Mouse (Mus musculus): ENCODE results near the gene Olfr1054. TPM values are rescaled to one million over a fixed set of nuclear protein-coding genes. Genes with fewer than 3 reads are reported as not detected.
"Not testable (repeated sequence)": the region's sequence is repeated elsewhere in the genome, so short reads cannot be mapped to it uniquely, and the experiment has no call there.

Gene Olfr1054
- not detected in 2 replicates for polyA plus RNA-seq (2014; fragmentation: Nextera tagmentation; extraction: Ambion mirVana)

DNA sequence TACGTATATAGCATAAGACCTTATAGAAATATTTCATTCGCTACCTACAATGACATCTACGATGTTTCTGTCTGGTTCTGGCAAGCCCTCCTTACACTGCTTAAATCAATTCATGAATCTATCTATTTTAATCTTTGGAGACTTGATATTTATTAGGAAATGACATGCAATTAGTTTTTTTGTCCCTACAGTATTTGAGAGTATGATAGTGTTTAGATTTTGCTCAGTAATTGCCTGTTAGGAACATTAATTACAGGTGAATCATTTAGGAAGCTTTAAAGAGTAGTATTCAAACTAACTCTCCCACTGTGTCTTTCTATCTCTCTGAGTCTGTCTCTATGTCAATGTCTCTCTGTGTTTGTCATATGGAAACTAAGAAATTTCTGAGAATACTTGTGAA is at the start of gene Olfr1054:
Gene Olfr1054 (minus strand): TSS at position 101 of the 400 bp plus-strand sequence.
- H3K9ac ChIP-seq (ENCODE audit: low read length): no peak within 1 kb of the TSS
- 83% methylated on average over 3 of the region's 3 CpGs for WGBS
- no peaks in the 10 kb centered on the region for H3K9me3 ChIP-seq (ENCODE audit: control insufficient read depth, low read length)
- no peak within 1 kb of the TSS for H3K27ac ChIP-seq (replicated peaks in 1 of 2; ENCODE audit: control insufficient read depth in 1 of 2, insufficient read depth in 1 of 2, low read depth in 2 of 2, low read length in 2 of 2)
- H3K4me1 ChIP-seq (ENCODE audit: control insufficient read depth in 2 of 2, insufficient read depth in 2 of 2, low read length in 2 of 2): no peaks in the 10 kb centered on the region
- H3K4me3 ChIP-seq (ENCODE audit: control insufficient read depth in 1 of 2, insufficient read depth in 1 of 2, low read depth in 1 of 2, low read length in 2 of 2): no peak within 1 kb of the TSS
- H3K4me2 ChIP-seq (ENCODE audit: low read length): no peak within 1 kb of the TSS
- H3K36me3 ChIP-seq (ENCODE audit: control insufficient read depth, insufficient read depth, low read length): no peaks in the 10 kb centered on the region
- ATAC-seq (ENCODE audit: insufficient number of reproducible peaks, insufficient read depth, low FRiP score, low read depth): no peak
- no peaks in the 10 kb centered on the region for H3K27me3 ChIP-seq (ENCODE audit: control insufficient read depth, insufficient read depth, low read length)

DNA sequence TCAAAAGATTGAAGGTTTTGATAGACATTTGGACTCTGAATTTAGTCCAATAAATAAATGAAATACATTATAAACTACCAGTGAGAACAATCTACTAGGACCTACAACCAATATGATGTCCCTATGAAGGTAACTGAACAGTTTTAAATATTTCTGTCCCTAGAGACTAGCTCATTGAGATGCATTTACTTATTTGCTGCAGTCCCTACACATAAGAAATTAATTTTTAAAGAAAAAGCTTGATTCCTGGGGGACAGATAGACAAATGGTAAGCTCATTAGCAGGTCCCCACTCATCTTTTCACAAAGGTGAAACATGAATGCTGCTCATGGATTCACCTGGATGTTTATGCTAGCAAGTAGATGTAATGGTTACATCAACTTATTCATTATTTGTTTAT is 43.1 kb upstream of the Olfr1054 start, which contains the start of gene Olfr1057:
Gene Olfr1057 (minus strand): TSS at position 101 of the 400 bp plus-strand sequence.
- ATAC-seq (ENCODE audit: insufficient number of reproducible peaks, insufficient read depth, low FRiP score, low read depth): no peak
- no peak within 1 kb of the TSS for H3K27ac ChIP-seq (replicated peaks in 1 of 2; ENCODE audit: control insufficient read depth in 1 of 2, insufficient read depth in 1 of 2, low read depth in 2 of 2, low read length in 2 of 2)
- no peaks in the 10 kb centered on the region for H3K27me3 ChIP-seq (ENCODE audit: control insufficient read depth, insufficient read depth, low read length)
- H3K36me3 ChIP-seq (ENCODE audit: control insufficient read depth, insufficient read depth, low read length): no peaks in the 10 kb centered on the region
- H3K4me1 ChIP-seq (ENCODE audit: control insufficient read depth in 2 of 2, insufficient read depth in 2 of 2, low read length in 2 of 2): no peaks in the 10 kb centered on the region
- H3K4me2 ChIP-seq (ENCODE audit: low read length): no peak within 1 kb of the TSS
- H3K9ac ChIP-seq (ENCODE audit: low read length): no peak within 1 kb of the TSS
- no peaks in the 10 kb centered on the region for H3K9me3 ChIP-seq (ENCODE audit: control insufficient read depth, low read length)
- H3K4me3 ChIP-seq (ENCODE audit: control insufficient read depth in 1 of 2, insufficient read depth in 1 of 2, low read depth in 1 of 2, low read length in 2 of 2): no peak within 1 kb of the TSS

DNA sequence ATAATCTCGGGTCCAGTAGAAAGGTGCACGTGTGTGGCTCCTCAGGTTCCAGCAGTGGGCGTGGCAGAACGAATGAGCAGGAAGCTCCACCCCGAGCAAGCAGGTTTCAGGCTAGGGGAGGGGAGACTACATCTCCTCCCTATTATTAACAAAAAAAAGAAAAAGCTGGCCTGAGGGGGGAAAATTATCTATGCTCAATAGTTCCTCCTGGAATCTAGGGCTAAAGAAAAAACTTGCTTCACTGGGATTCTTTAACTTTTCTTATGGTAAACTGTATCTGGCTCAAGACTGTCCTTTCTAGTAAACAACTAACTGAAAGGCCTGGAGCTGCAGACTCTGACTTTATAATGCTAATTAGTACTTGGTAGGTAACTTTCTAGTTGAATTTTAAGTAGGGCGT is 31.1 kb upstream of the Olfr1054 start:
- not testable (repeated sequence) for H3K4me3 ChIP-seq (ENCODE audit: control insufficient read depth in 1 of 2, insufficient read depth in 1 of 2, low read depth in 1 of 2, low read length in 2 of 2); H3K27me3 ChIP-seq (ENCODE audit: control insufficient read depth, insufficient read depth, low read length); H3K9me3 ChIP-seq (ENCODE audit: control insufficient read depth, low read length); H3K9ac ChIP-seq (ENCODE audit: low read length); H3K27ac ChIP-seq (replicated peaks in 1 of 2; ENCODE audit: control insufficient read depth in 1 of 2, insufficient read depth in 1 of 2, low read depth in 2 of 2, low read length in 2 of 2); H3K4me1 ChIP-seq (ENCODE audit: control insufficient read depth in 2 of 2, insufficient read depth in 2 of 2, low read length in 2 of 2); ATAC-seq (ENCODE audit: insufficient number of reproducible peaks, insufficient read depth, low FRiP score, low read depth); H3K36me3 ChIP-seq (ENCODE audit: control insufficient read depth, insufficient read depth, low read length); H3K4me2 ChIP-seq (ENCODE audit: low read length)
- no CpG with 5 or more reads among the region's 6 CpGs for WGBS

DNA sequence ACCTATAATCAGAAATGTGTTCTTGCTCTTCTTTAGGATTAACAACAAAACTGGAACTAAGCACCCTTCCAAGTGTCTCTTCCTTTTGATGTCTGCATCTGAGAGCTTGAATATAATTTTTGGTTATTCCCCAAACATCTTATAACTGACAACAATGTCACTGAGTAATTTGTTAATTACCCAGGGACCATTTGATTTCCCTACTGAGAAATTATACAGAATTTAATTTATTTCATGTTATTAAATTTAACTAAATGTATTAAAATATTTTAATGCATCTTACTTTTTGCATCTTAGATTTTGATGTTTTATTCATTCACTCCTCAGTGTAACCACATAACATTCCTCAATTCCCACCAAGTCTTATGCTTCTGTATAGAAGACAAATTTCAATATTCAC is 27.1 kb upstream of the Olfr1054 start, which contains the start of gene Olfr1056:
Gene Olfr1056 (minus strand): TSS at position 101 of the 400 bp plus-strand sequence.
- no peaks in the 10 kb centered on the region for H3K27me3 ChIP-seq (ENCODE audit: control insufficient read depth, insufficient read depth, low read length)
- no peaks in the 10 kb centered on the region for H3K9me3 ChIP-seq (ENCODE audit: control insufficient read depth, low read length)
- no peak for ATAC-seq (ENCODE audit: insufficient number of reproducible peaks, insufficient read depth, low FRiP score, low read depth)
- no peaks in the 10 kb centered on the region for H3K4me1 ChIP-seq (ENCODE audit: control insufficient read depth in 2 of 2, insufficient read depth in 2 of 2, low read length in 2 of 2)
- no peak within 1 kb of the TSS for H3K27ac ChIP-seq (replicated peaks in 1 of 2; ENCODE audit: control insufficient read depth in 1 of 2, insufficient read depth in 1 of 2, low read depth in 2 of 2, low read length in 2 of 2)
- H3K9ac ChIP-seq (ENCODE audit: low read length): no peak within 1 kb of the TSS
- no peak within 1 kb of the TSS for H3K4me3 ChIP-seq (ENCODE audit: control insufficient read depth in 1 of 2, insufficient read depth in 1 of 2, low read depth in 1 of 2, low read length in 2 of 2)
- no peak within 1 kb of the TSS for H3K4me2 ChIP-seq (ENCODE audit: low read length)
- no peaks in the 10 kb centered on the region for H3K36me3 ChIP-seq (ENCODE audit: control insufficient read depth, insufficient read depth, low read length)

DNA sequence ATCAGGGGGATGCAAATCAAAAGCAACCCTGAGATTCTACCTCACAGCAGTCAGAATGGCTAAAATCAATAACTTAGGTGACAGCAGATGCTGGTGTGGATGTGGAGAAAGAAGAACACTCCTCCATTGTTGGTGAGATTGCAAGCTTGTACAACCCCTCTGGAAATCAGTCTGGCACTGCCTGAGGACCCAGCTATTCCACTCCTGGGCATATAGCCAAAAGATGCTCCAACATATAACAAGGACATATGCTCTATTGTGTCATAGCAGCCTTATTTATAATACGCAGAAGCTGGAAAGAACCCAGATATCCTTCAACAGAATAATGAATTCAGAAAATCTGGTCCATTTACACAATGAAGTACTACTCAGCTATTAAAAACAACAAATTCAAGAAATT is 16.5 kb upstream of the Olfr1054 start:
- not testable (repeated sequence) for H3K4me2 ChIP-seq (ENCODE audit: low read length); H3K36me3 ChIP-seq (ENCODE audit: control insufficient read depth, insufficient read depth, low read length); H3K9me3 ChIP-seq (ENCODE audit: control insufficient read depth, low read length); H3K27me3 ChIP-seq (ENCODE audit: control insufficient read depth, insufficient read depth, low read length); H3K27ac ChIP-seq (replicated peaks in 1 of 2; ENCODE audit: control insufficient read depth in 1 of 2, insufficient read depth in 1 of 2, low read depth in 2 of 2, low read length in 2 of 2); H3K4me3 ChIP-seq (ENCODE audit: control insufficient read depth in 1 of 2, insufficient read depth in 1 of 2, low read depth in 1 of 2, low read length in 2 of 2); H3K9ac ChIP-seq (ENCODE audit: low read length); H3K4me1 ChIP-seq (ENCODE audit: control insufficient read depth in 2 of 2, insufficient read depth in 2 of 2, low read length in 2 of 2); ATAC-seq (ENCODE audit: insufficient number of reproducible peaks, insufficient read depth, low FRiP score, low read depth)
- WGBS: 90% methylated on average over 1 of the region's 1 CpGs

DNA sequence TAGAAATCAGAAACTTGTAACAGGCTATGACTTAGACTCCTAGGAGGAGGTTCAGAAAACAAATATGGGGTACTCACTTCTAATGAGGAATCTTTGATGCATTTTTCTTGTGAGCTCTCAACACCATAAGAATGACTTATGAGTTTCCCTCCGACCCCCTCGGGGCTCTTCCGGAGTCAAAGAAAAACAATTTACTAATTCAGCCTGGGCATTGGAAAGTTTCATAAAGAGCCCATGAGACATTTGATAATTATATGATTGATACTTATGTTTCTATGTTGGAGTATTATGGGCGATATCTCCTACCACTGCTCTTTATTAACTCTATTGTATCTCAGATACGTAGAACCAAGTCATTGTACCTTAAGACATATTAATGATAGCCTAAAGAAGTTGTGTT is 15.0 kb upstream of the Olfr1054 start, which contains the start of gene Olfr1055:
Gene Olfr1055 (minus strand): TSS at position 101 of the 400 bp plus-strand sequence.
- H3K27ac ChIP-seq (replicated peaks in 1 of 2; ENCODE audit: control insufficient read depth in 1 of 2, insufficient read depth in 1 of 2, low read depth in 2 of 2, low read length in 2 of 2): no peak within 1 kb of the TSS

DNA sequence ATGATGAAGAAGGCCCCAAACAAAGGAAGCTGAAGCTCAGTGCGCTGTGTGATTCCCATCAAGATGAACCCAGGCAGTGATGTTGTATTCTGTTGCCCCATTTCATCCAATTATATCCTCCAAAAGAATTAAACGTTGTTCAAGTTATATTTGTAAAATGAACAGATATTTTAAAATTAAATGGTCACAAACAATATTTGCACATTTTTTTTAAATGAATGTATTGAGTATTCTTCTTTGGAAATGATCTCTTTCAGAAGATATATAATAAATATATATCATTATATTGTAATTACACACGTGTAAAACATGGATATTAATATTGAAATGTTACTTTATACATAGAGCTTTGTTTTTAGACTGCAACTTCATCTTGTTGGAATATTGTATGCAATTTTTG is 20.0 kb downstream of the Olfr1054 start, which contains the start of gene Olfr1053:
Gene Olfr1053 (minus strand): TSS at position 101 of the 400 bp plus-strand sequence.
- Histone ChIP-seq H3K27ac (replicated peaks in 1 of 2; ENCODE audit: control insufficient read depth in 1 of 2, insufficient read depth in 1 of 2, low read depth in 2 of 2, low read length in 2 of 2) (no peak within 1 kb of the TSS), H3K9ac (ENCODE audit: low read length) (no peak within 1 kb of the TSS), H3K4me2 (ENCODE audit: low read length) (no peak within 1 kb of the TSS), H3K36me3 (ENCODE audit: control insufficient read depth, insufficient read depth, low read length) (no peaks in the 10 kb centered on the region), H3K9me3 (ENCODE audit: control insufficient read depth, low read length) (no peaks in the 10 kb centered on the region), H3K4me1 (ENCODE audit: control insufficient read depth in 2 of 2, insufficient read depth in 2 of 2, low read length in 2 of 2) (no peaks in the 10 kb centered on the region), H3K27me3 (ENCODE audit: control insufficient read depth, insufficient read depth, low read length) (no peaks in the 10 kb centered on the region), H3K4me3 (ENCODE audit: control insufficient read depth in 1 of 2, insufficient read depth in 1 of 2, low read depth in 1 of 2, low read length in 2 of 2) (no peak within 1 kb of the TSS)
- no peak for ATAC-seq (ENCODE audit: insufficient number of reproducible peaks, insufficient read depth, low FRiP score, low read depth)
- 52% methylated on average over 3 of the region's 3 CpGs for WGBS

More for the DNA sequence above, 15.0 kb upstream of the Olfr1054 start, which contains the start of gene Olfr1055:
- 82% methylated on average over 5 of the region's 5 CpGs for WGBS
- Histone ChIP-seq H3K9me3 (ENCODE audit: control insufficient read depth, low read length) (no peaks in the 10 kb centered on the region), H3K4me3 (ENCODE audit: control insufficient read depth in 1 of 2, insufficient read depth in 1 of 2, low read depth in 1 of 2, low read length in 2 of 2) (no peak within 1 kb of the TSS), H3K4me1 (ENCODE audit: control insufficient read depth in 2 of 2, insufficient read depth in 2 of 2, low read length in 2 of 2) (no peaks in the 10 kb centered on the region), H3K9ac (ENCODE audit: low read length) (no peak within 1 kb of the TSS), H3K4me2 (ENCODE audit: low read length) (no peak within 1 kb of the TSS), H3K36me3 (ENCODE audit: control insufficient read depth, insufficient read depth, low read length) (no peaks in the 10 kb centered on the region), H3K27me3 (ENCODE audit: control insufficient read depth, insufficient read depth, low read length) (no peaks in the 10 kb centered on the region)
- no peak for ATAC-seq (ENCODE audit: insufficient number of reproducible peaks, insufficient read depth, low FRiP score, low read depth)

DNA sequence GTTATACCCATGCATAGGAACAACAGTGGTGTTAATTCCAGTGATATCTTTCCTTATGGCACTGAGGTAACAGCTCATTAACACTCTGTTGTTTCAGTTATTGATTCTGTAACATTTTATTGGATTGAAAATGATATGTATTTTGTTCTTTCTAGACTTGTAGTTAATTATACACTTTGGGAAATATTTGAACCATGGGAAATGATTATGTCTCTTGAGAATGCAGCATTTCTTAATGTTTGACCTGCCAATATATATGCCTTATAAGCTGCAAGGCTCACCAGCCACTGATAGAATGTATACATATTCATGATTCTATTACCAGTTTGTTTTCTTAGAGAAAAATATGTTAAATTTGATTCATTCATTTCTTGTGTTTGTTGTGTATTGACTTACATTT is 43.1 kb downstream of the Olfr1054 start, which contains the start of gene Olfr1052:
Gene Olfr1052 (plus strand): TSS at position 301 of the 400 bp plus-strand sequence.
- H3K4me3 ChIP-seq (ENCODE audit: control insufficient read depth in 1 of 2, insufficient read depth in 1 of 2, low read depth in 1 of 2, low read length in 2 of 2): no peak within 1 kb of the TSS
- H3K36me3 ChIP-seq (ENCODE audit: control insufficient read depth, insufficient read depth, low read length): no peaks in the 10 kb centered on the region
- H3K9ac ChIP-seq (ENCODE audit: low read length): no peak within 1 kb of the TSS
- ATAC-seq (ENCODE audit: insufficient number of reproducible peaks, insufficient read depth, low FRiP score, low read depth): no peak
- H3K9me3 ChIP-seq (ENCODE audit: control insufficient read depth, low read length): no peaks in the 10 kb centered on the region
- H3K27me3 ChIP-seq (ENCODE audit: control insufficient read depth, insufficient read depth, low read length): no peaks in the 10 kb centered on the region
- no peak within 1 kb of the TSS for H3K4me2 ChIP-seq (ENCODE audit: low read length)
- H3K4me1 ChIP-seq (ENCODE audit: control insufficient read depth in 2 of 2, insufficient read depth in 2 of 2, low read length in 2 of 2): no peaks in the 10 kb centered on the region
- no peak within 1 kb of the TSS for H3K27ac ChIP-seq (replicated peaks in 1 of 2; ENCODE audit: control insufficient read depth in 1 of 2, insufficient read depth in 1 of 2, low read depth in 2 of 2, low read length in 2 of 2)
